Mouse (Mus musculus): ENCODE data around the gene Cmtm5.
A peak's percentile ranks its signal among the peaks of the same experiment; 100 is the strongest.

The Cmtm5 gene

DNA sequence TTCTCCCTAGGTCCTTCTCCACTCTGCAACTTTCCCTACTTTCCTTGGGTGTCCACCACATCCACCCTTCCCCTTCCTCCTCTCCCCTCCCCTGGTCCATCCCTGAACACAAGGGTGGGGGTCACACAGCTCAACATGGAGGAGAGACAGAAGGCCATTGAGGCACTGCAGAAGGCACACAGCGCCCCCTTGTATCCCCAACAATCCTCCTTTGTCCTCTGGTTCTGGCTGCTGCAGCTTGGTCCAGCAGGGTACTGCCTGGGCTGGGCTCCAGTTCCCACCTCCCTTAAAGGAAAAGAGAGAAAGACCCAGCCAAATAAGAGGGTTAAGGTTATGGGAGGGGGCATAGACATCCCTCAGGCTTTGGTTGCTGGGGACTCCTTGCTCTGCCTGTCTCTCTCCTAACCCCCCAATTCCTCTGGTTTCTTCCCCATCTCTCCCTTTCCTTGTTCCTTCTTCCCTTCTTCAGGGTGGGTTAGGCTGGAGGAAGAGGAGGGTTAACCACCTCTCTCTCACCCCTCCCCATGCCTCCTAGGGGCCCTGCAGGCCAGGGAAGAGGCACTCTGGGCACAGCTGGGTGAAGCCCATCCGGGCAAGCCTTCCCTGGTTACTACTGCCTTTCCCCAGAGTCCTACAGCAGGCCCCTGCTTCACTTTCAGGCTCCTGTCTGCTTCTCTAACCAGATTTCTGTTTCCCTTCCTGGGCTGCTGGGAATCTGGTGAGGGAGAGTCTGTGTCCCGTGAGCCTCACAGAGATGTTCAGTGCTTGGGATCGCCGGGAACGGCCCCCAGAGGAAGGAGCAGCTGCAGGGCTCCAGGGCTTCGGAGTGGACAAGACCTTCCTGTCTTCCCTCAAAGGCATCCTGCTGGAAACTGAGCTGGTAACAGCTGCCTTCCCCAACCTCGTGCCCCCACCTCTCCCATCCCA lies at the start of gene Cmtm5:
Cmtm5 (plus strand) TSS at position 358 of the 927 bp plus-strand sequence.
- no peak for DNase-seq (ENCODE audit: low read depth)

DNA sequence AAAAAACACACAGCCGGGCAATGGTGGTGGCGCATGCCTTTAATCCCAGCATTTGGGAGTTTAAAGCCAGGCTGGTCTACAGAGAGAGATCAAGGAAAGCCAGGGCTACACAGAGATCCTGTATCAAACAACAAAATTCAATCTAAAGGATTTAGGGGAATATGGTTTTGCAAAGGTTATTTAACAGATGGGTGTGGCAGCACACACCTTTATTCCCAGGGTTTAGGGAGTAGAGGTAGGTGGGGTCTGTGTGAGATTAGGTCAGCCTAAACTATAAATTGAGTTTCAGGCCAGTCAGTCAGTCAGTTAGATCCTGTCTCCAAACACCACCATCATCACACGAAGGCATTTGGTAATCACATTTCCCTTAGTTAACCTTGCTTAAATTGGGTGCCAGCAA lies 43.9 kb upstream of the Cmtm5 start, which contains the start of gene Pabpn1:
Pabpn1 (plus strand) TSS at position 301 of the 400 bp plus-strand sequence.
- DNase-seq (ENCODE audit: low read depth) = no peak

DNA sequence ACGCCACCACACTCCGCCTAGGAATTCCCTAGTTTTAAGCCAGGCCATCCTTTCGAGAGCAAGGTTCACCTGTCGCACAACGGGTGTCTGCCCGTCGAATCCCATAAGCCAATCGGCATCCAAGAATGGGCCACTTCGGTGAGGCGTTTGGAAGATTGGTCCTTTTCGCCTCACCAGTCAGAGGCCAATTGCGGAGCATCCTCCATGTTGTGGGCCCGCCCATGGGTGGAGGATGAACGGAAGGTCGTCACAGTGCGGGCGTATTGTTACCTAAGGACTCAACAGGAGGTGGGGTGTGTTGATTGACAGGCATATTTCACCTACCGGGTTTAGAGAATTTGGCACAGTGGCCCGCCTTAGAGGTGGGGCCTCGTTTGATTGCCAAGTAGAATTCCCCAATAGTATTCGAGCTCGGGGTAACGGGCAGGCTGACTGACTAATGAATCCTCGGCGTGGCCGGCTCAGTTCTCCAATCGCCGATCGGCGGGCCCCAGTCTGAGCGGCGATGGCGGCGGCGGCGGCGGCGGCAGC lies 42.3 kb upstream of the Cmtm5 start:
- DNase-seq (ENCODE audit: low read depth) = peak; percentile 97

- peak; percentile 63 for DNase-seq (ENCODE audit: low read depth)
Measured at GRCm38 (mm10) chr14:54894296-54895151, 41.5 kb upstream of the Cmtm5 start.

GRCm38 (mm10) chr14:54897445-54897844 lies 38.6 kb upstream of the Cmtm5 start:
- no peak for DNase-seq (ENCODE audit: low read depth)

DNA sequence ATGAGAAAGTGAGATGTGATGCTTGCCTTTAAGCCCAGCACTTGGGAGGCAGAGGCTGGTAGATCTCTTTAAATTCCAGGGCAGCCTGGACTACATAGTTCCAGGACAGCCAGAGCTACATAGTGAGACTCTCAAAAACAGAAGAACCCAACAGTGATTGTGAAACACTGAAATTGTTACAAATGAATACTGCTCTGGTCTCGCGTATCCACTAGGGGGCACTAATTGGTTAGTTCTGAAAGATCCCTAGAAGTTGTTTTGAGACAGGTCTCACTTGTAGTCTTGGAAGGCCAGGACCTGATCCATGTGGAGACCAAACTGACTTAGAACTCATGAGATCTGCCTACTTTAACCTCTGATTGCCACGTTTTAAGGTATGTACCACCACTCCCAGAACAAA lies 35.7 kb upstream of the Cmtm5 start:
- peak; percentile 88 for DNase-seq (ENCODE audit: low read depth)

DNA sequence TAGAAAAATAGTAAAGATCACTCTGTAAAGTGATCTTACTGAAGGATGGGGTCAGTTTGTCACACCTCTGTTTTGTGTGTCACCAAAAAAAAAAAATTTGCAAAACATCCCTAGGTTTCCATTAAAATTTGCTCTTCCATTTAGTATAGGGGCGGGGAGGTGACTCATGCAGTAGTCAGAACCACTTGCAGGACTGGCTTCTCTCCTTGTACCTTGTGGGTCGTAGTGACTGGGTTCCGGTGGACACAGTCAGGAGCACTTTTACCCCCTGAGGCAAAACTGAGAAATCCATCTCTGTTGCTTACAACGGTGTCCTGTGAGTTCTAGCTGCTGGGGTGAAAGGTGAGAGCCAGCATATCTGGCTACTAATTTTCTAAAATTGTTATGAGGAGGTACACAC lies 32.4 kb upstream of the Cmtm5 start:
- DNase-seq (ENCODE audit: low read depth) = peak; percentile 26

GRCm38 (mm10) chr14:54908682-54909081 lies 27.4 kb upstream of the Cmtm5 start:
- DNase-seq (ENCODE audit: low read depth) = no peak

DNA sequence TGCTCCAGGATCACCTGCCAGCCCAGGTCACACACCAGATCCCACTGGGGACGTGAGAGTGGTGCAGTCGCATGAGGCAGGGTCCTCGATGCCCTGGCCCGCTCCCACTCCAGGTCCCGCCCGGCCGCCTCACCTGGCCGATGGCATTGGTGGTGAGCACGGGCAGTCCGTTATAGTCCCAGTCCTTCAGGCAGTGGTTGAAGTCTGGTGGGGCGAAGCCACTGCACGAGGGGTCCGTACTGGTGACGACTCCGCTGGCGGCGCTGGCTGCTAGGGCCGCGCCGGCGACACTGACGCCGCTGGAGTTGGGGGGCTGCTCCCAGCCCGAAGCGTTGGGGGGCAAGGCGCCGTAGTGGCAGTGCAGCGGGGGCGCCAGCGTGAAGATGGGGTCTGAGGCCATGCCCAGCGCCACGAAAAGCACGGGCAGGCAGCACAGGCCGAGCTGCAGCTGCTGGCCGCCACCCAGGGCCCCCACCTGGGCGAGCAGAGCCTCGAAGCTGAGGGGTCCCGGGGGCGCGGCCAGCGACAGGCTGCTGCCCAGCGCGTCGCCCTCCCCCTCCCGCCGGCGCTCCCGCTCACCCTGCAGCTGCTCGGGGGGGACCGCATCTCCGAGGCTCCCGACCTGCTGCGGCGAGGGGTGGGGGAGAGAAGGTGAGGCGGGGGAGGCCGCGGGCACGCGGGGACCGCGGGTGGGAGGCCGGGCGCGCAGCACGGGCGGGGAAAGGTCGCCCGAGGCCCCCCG lies 23.8 kb upstream of the Cmtm5 start:
- DNase-seq (ENCODE audit: low read depth) = no peak

DNA sequence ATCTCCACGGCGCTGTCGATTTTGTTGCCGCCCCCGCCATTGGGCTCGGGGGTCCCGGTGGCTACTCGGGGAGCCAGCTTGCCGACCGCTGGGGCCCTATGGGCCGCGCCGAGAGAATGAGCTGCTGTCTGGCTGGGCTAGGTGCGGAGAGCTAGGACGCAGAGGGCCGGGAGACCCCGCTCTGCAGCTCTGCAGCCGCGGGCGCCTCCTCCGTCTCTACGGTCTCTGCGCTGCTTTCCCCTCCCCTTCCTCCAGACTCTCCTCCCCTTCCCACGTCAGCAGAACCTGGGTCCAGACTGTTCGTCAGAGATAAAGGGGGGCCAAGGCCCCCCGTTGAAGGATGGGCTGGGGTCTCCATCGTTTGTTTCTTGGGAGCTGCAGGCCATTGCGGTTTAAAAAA lies 23.2 kb upstream of the Cmtm5 start, which contains the start of gene Slc22a17:
Slc22a17 (minus strand) TSS at position 247 of the 400 bp plus-strand sequence.
- peak; percentile 66 for DNase-seq (ENCODE audit: low read depth)

- no peak for DNase-seq (ENCODE audit: low read depth)
Measured at GRCm38 (mm10) chr14:54913343-54913742, 22.7 kb upstream of the Cmtm5 start.

DNA sequence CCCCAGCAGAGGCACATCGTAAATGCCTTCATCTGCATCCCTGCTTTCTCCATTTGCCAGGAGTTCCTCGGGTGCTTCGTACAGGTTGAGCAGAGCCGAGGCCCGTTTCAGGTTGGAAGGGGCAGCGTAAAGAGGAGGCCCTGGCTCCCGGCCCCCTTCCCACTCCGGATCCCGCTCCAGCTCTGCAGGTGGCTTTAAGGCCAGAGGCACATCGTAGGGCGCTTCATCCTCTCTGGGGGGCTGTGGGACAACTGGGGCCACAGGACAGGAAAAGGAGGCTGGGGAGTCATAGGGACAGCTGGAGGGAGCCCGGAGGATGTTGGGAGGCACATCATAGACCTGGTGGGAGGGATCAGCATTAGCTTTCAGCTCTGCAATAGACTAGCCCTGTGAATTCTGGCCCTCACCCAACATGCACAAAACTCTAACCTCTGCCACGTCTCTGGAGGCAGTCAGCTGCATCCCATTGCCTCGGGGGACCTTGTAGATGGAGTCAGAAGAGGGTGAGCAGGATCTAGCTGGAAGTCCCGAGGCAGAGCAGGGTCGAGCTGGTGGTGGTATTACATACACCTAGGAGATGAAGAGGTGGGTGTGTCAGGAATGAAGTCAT lies 15.9 kb upstream of the Cmtm5 start:
- no peak for DNase-seq (ENCODE audit: low read depth)

DNA sequence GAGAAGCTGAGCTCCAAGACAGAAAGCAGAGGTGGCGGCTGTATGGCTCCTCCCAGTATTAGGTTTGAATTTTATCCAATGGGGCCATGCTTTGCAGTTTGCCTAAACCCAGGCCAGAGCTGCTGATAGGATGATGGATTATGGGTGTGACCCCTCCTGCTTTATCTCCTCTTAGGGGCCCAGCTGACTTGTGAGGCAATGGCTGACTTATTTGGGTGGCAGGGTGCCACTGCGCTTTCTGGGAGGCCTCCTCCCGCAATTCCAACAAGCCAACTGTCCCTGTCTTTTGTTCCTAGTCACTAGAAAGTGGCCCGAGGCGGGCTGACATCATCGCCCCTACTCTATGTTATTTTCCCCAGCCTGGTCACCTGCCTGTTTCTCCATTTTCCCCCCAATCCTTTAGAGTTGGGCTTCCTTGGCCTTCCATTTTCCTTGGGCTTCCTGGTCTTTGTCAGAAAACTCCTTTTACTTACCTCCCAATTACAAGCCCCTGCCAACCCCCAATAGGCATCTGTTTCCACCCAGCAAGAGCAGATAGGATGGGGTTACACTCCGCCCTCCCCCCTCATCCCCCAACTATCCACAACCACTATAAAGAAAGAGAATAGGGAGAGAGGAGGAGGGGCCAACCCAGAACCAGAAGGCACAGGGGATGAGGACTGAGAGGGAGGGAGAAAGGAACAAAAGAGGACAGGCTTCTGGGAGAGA lies 11.3 kb upstream of the Cmtm5 start:
- peak; percentile 59 for DNase-seq (ENCODE audit: low read depth)

- DNase-seq (ENCODE audit: low read depth) = no peak
Measured at GRCm38 (mm10) chr14:54925349-54926342, 10.4 kb upstream of the Cmtm5 start, which contains the start of gene Efs. Gene Efs (minus strand): TSS chr14:54926126.

DNA sequence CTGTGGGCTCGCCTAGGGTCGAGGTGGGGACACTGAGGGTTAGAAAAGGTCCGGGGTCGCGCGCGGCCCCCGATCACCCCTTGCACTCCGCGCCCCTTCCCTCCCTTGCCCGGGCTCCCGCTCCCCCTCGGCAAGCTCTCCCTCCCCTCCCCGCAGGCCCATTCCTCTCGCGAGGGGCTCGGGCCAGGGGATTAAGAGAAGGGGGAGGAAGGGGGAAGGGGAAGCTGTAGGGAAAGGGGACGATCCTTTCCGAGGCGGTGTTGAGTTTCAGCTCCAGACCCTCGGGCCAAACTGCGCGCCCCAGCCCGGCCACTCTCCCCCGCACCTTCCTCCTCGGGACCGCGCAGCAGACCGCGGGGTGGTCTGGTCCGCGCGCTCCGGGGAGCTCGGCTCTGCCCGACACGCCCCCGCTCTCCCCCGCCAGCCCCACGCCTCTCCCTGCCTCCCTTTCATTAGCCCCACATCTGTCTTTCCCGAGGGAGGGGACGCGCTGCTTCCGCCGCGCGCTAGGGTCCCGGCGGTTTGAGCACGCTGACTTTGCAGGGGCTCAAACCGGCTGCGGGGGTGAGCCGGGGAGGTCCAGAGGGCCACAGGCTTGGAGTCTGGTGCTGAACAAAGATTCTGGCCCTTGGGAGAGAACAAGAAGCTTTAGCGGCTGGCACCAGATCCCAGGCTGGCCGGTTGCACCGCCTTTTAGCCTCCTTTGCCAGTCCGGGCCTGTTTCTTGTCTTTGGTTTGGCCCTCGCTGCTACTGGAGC lies 9.5 kb upstream of the Cmtm5 start:
- DNase-seq (ENCODE audit: low read depth) = no peak

- no peak for DNase-seq (ENCODE audit: low read depth)
Measured at GRCm38 (mm10) chr14:54927296-54927695, 8.8 kb upstream of the Cmtm5 start.

GRCm38 (mm10) chr14:54929801-54930200 lies 6.3 kb upstream of the Cmtm5 start:
- peak; percentile 11 for DNase-seq (ENCODE audit: low read depth)

GRCm38 (mm10) chr14:54930431-54930830 lies 5.6 kb upstream of the Cmtm5 start:
- DNase-seq (ENCODE audit: low read depth) = no peak

Measured in NIH3T3 (cell line).